Mouse (Mus musculus) neural tube, embryonic 13.5 days (tissue): ENCODE measurements around the gene Zscan2. TPM values are rescaled to one million over a fixed set of nuclear protein-coding genes. Genes with fewer than 3 reads are reported as not detected.

ENCODE experiments used
- ATAC-seq: fragments of 200-750 bp; cut with Nextera tagmentation; 2 replicates; pipeline ENCODE4 v1.8.0; 2017; ENCODE audit warnings: low read depth, mild to moderate bottlenecking, moderate TSS enrichment, moderate library complexity
- H3K27ac ChIP-seq: fragments of 300-500 bp; sonication (generic); replicated peaks from 2 replicates; pipeline ENCODE4 v1.5.1; 2015; ENCODE audit warnings: moderate library complexity, mild to moderate bottlenecking, inconsistent platforms
- H3K27me3 ChIP-seq: fragments of 300-500 bp; sonication (generic); 2 replicates; pipeline ENCODE4 v1.6.1; 2015; ENCODE audit warnings: mild to moderate bottlenecking, inconsistent platforms
- H3K36me3 ChIP-seq: fragments of 300-500 bp; sonication (generic); 2 replicates; pipeline ENCODE4 v1.6.1; 2015; ENCODE audit warnings: mild to moderate bottlenecking, inconsistent platforms
- H3K4me1 ChIP-seq: fragments of 300-500 bp; sonication (generic); replicated peaks from 2 replicates; pipeline ENCODE4 v1.6.1; 2015; ENCODE audit warnings: inconsistent platforms
- H3K4me2 ChIP-seq: fragments of 300-500 bp; sonication (generic); 2 replicates; pipeline ENCODE4 v1.6.1; 2015; ENCODE audit warnings: inconsistent platforms, mild to moderate bottlenecking, moderate library complexity
- H3K4me3 ChIP-seq: fragments of 300-500 bp; sonication (generic); 2 replicates; pipeline ENCODE4 v1.5.1; 2015; ENCODE audit warnings: mild to moderate bottlenecking, inconsistent platforms
- H3K9ac ChIP-seq: fragments of 300-500 bp; sonication (generic); 2 replicates; pipeline ENCODE4 v1.6.1; 2015; ENCODE audit warnings: moderate library complexity, mild to moderate bottlenecking, inconsistent platforms
- H3K9me3 ChIP-seq: fragments of 300-500 bp; sonication (generic); 2 replicates; pipeline ENCODE4 v1.6.1; 2016; ENCODE audit warnings: inconsistent platforms
- WGBS: fragments of 180-500 bp; shearing (Covaris S2); methylation state at CpG from one replicate; pipeline ENCODE4 v1.1.7; 2015; 5-methylcytosine and 5-hydroxymethylcytosine counted together
- polyA plus RNA-seq: library from polyadenylated mRNA; unstranded; fragments of >200 nt; fragmentation: Nextera tagmentation; extraction: Ambion mirVana; gene quantifications from 2 replicates; pipeline ENCODE4 v1.2.1, GENCODE M21; 2015

The Zscan2 gene
- polyA plus RNA-seq, 1 experiment from 2014 or later: 5.3 TPM

- no peak for ATAC-seq
- Histone ChIP-seq H3K9me3 (no peaks in the 10 kb centered on the region), H3K4me1 (peaks cover 3% of the 10 kb centered on the region; the same call in 1 of the 2 replicates), H3K27me3 (no peaks in the 10 kb centered on the region), H3K4me3 (no peak overlapping the region), H3K36me3 (no peaks in the 10 kb centered on the region), H3K4me2 (no peak overlapping the region), H3K27ac (no peak overlapping the region), H3K9ac (no peak overlapping the region)
- WGBS: 43% methylated on average over 12 of the region's 12 CpGs
Measured at GRCm38 (mm10) chr7:80833651-80834532, 26.8 kb upstream of the Zscan2 start.

GRCm38 (mm10) chr7:80835984-80836652 lies 24.6 kb upstream of the Zscan2 start:
- Histone ChIP-seq H3K9me3 (no peaks in the 10 kb centered on the region), H3K4me3 (no peak overlapping the region), H3K4me1 (peaks cover 3% of the 10 kb centered on the region; the same call in 1 of the 2 replicates), H3K27ac (no peak overlapping the region), H3K4me2 (no peak overlapping the region), H3K36me3 (no peaks in the 10 kb centered on the region), H3K9ac (no peak overlapping the region), H3K27me3 (no peaks in the 10 kb centered on the region)
- 77% methylated on average over 4 of the region's 4 CpGs for WGBS
- ATAC-seq: no peak

GRCm38 (mm10) chr7:80837736-80838135 lies 23.0 kb upstream of the Zscan2 start:
- no peak overlapping the region for H3K4me3 ChIP-seq
- no peaks in the 10 kb centered on the region for H3K9me3 ChIP-seq
- no peak overlapping the region for H3K4me2 ChIP-seq
- no peak overlapping the region for H3K27ac ChIP-seq
- no peaks in the 10 kb centered on the region for H3K36me3 ChIP-seq
- no peak for ATAC-seq
- H3K27me3 ChIP-seq: no peaks in the 10 kb centered on the region
- H3K9ac ChIP-seq: no peak overlapping the region
- H3K4me1 ChIP-seq: peaks cover 3% of the 10 kb centered on the region; the same call in 1 of the 2 replicates
- 52% methylated on average over 9 of the region's 9 CpGs for WGBS

- H3K4me1 ChIP-seq: no peaks in the 10 kb centered on the region
- no peak overlapping the region for H3K27ac ChIP-seq
- 49% methylated on average over 7 of the region's 7 CpGs for WGBS
- no peak overlapping the region for H3K4me2 ChIP-seq
- no peak overlapping the region for H3K9ac ChIP-seq
- no peaks in the 10 kb centered on the region for H3K36me3 ChIP-seq
- H3K27me3 ChIP-seq: no peaks in the 10 kb centered on the region
- no peak overlapping the region for H3K4me3 ChIP-seq
- no peaks in the 10 kb centered on the region for H3K9me3 ChIP-seq
- ATAC-seq: no peak
Measured at GRCm38 (mm10) chr7:80838247-80838646, 22.5 kb upstream of the Zscan2 start.

GRCm38 (mm10) chr7:80839755-80840154 lies 21.0 kb upstream of the Zscan2 start:
- no peaks in the 10 kb centered on the region for H3K27me3 ChIP-seq
- no peaks in the 10 kb centered on the region for H3K4me1 ChIP-seq
- H3K36me3 ChIP-seq: no peaks in the 10 kb centered on the region
- H3K9me3 ChIP-seq: no peaks in the 10 kb centered on the region
- H3K9ac ChIP-seq: no peak overlapping the region
- H3K27ac ChIP-seq: no peak overlapping the region
- no peak overlapping the region for H3K4me2 ChIP-seq
- H3K4me3 ChIP-seq: no peak overlapping the region
- ATAC-seq: no peak

GRCm38 (mm10) chr7:80840241-80840640 lies 20.5 kb upstream of the Zscan2 start:
- Histone ChIP-seq H3K27me3 (no peaks in the 10 kb centered on the region), H3K36me3 (no peaks in the 10 kb centered on the region), H3K9me3 (no peaks in the 10 kb centered on the region), H3K4me2 (no peak overlapping the region), H3K9ac (no peak overlapping the region), H3K27ac (no peak overlapping the region), H3K4me1 (no peaks in the 10 kb centered on the region), H3K4me3 (no peak overlapping the region)
- no peak for ATAC-seq
- 73% methylated on average over 1 of the region's 1 CpGs for WGBS

- H3K4me3 ChIP-seq: no peak overlapping the region
- H3K27ac ChIP-seq: no peak overlapping the region
- no peaks in the 10 kb centered on the region for H3K27me3 ChIP-seq
- H3K4me1 ChIP-seq: no peaks in the 10 kb centered on the region
- H3K9ac ChIP-seq: no peak overlapping the region
- H3K36me3 ChIP-seq: no peaks in the 10 kb centered on the region
- ATAC-seq: no peak
- WGBS: 86% methylated on average over 4 of the region's 4 CpGs
- no peak overlapping the region for H3K4me2 ChIP-seq
- no peaks in the 10 kb centered on the region for H3K9me3 ChIP-seq
Measured at GRCm38 (mm10) chr7:80840937-80841336, 19.8 kb upstream of the Zscan2 start.

- H3K9ac ChIP-seq: no peak overlapping the region
- H3K4me1 ChIP-seq: no peaks in the 10 kb centered on the region
- H3K4me2 ChIP-seq: no peak overlapping the region
- H3K4me3 ChIP-seq: no peak overlapping the region
- H3K36me3 ChIP-seq: no peaks in the 10 kb centered on the region
- ATAC-seq: no peak
- H3K9me3 ChIP-seq: no peaks in the 10 kb centered on the region
- WGBS: 79% methylated on average over 5 of the region's 5 CpGs
- no peaks in the 10 kb centered on the region for H3K27me3 ChIP-seq
- no peak overlapping the region for H3K27ac ChIP-seq
Measured at GRCm38 (mm10) chr7:80842132-80842531, 18.6 kb upstream of the Zscan2 start.

- no peaks in the 10 kb centered on the region for H3K4me1 ChIP-seq
- no peaks in the 10 kb centered on the region for H3K36me3 ChIP-seq
- no peaks in the 10 kb centered on the region for H3K9me3 ChIP-seq
- no peak overlapping the region for H3K4me2 ChIP-seq
- WGBS: 90% methylated on average over 1 of the region's 1 CpGs
- H3K4me3 ChIP-seq: no peak overlapping the region
- H3K9ac ChIP-seq: no peak overlapping the region
- H3K27ac ChIP-seq: no peak overlapping the region
- H3K27me3 ChIP-seq: no peaks in the 10 kb centered on the region
- no peak for ATAC-seq
Measured at GRCm38 (mm10) chr7:80843176-80843575, 17.5 kb upstream of the Zscan2 start.

- H3K9ac ChIP-seq: no peak overlapping the region
- no peaks in the 10 kb centered on the region for H3K4me1 ChIP-seq
- no peaks in the 10 kb centered on the region for H3K9me3 ChIP-seq
- H3K4me2 ChIP-seq: no peak overlapping the region
- no peaks in the 10 kb centered on the region for H3K27me3 ChIP-seq
- ATAC-seq: no peak
- WGBS: 91% methylated on average over 8 of the region's 8 CpGs
- H3K4me3 ChIP-seq: no peak overlapping the region
- no peak overlapping the region for H3K27ac ChIP-seq
- no peaks in the 10 kb centered on the region for H3K36me3 ChIP-seq
Measured at GRCm38 (mm10) chr7:80843910-80844640, 16.6 kb upstream of the Zscan2 start.

GRCm38 (mm10) chr7:80844691-80845090 lies 16.0 kb upstream of the Zscan2 start:
- Histone ChIP-seq H3K4me2 (no peak overlapping the region), H3K36me3 (no peaks in the 10 kb centered on the region), H3K27ac (no peak overlapping the region), H3K27me3 (no peaks in the 10 kb centered on the region), H3K4me1 (no peaks in the 10 kb centered on the region), H3K9ac (no peak overlapping the region), H3K9me3 (no peaks in the 10 kb centered on the region), H3K4me3 (no peak overlapping the region)
- ATAC-seq: no peak
- WGBS: 97% methylated on average over 12 of the region's 12 CpGs

GRCm38 (mm10) chr7:80845621-80846279 lies 15.0 kb upstream of the Zscan2 start:
- Histone ChIP-seq H3K27ac (no peak overlapping the region), H3K27me3 (no peaks in the 10 kb centered on the region), H3K4me3 (no peak overlapping the region), H3K4me1 (no peaks in the 10 kb centered on the region), H3K4me2 (no peak overlapping the region), H3K9me3 (no peaks in the 10 kb centered on the region), H3K9ac (no peak overlapping the region), H3K36me3 (no peaks in the 10 kb centered on the region)
- no peak for ATAC-seq
- 84% methylated on average over 15 of the region's 15 CpGs for WGBS
